Mouse (Mus musculus) testis, adult 2 months (tissue): Measurements from ENCODE around the gene Drd3.

Source experiments
- CTCF ChIP-seq: fragments of 200-500 bp; IDR thresholded peaks from 2 replicates; pipeline ENCODE4 v1.5.1; 2012; ENCODE audit warnings: low read depth, mild to moderate bottlenecking, inconsistent platforms, low read length, moderate library complexity; ENCODE audit not compliant: control insufficient read depth, insufficient read depth, insufficient replicate concordance
- POLR2A ChIP-seq: fragments of 200-500 bp; IDR thresholded peaks from 2 replicates; pipeline ENCODE4 v1.6.1; 2012; ENCODE audit warnings: low read depth, mild to moderate bottlenecking, inconsistent platforms, low read length, moderate library complexity; ENCODE audit not compliant: control insufficient read depth

- TF ChIP-seq CTCF (no peak), POLR2A (no peak)
These were observed 46.4 kb downstream of the Drd3 start for GRCm38 (mm10) chr16:43800119-43800721.
